Mouse (Mus musculus): ENCODE results near the gene Zcchc24. TPM values are rescaled to one million over a fixed set of nuclear protein-coding genes. Genes with fewer than 3 reads are reported as not detected.

Gene Zcchc24
- polyA plus RNA-seq, 1 experiment from 2014 or later = 29.5 TPM

- no peak overlapping the region for H3K27ac ChIP-seq (ENCODE audit: low read length)
- H3K4me1 ChIP-seq (ENCODE audit: control insufficient read depth, insufficient read depth, low read length) = peaks cover 52% of the 10 kb centered on the region
- no peak overlapping the region for H3K4me2 ChIP-seq (replicated peaks; ENCODE audit: low read depth, low read length)
- H3K9me3 ChIP-seq (ENCODE audit: control insufficient read depth, low read depth, low read length) = no peaks in the 10 kb centered on the region
- H3K27me3 ChIP-seq (ENCODE audit: control insufficient read depth, insufficient read depth, low read length) = no peaks in the 10 kb centered on the region
- no peak overlapping the region for H3K9ac ChIP-seq (replicated peaks; ENCODE audit: low read depth, low read length)
- 26% methylated on average over 4 of the region's 4 CpGs for WGBS
- no peak overlapping the region for H3K4me3 ChIP-seq (ENCODE audit: low read depth, low read length)
- H3K36me3 ChIP-seq (ENCODE audit: control insufficient read depth, insufficient read depth, low read length) = peaks cover 15% of the 10 kb centered on the region
- ATAC-seq (ENCODE audit: insufficient number of reproducible peaks, insufficient read depth, low FRiP score, low read depth) = no peak
Observed at GRCm38 (mm10) chr14:25713443-25713842, 55.4 kb downstream of the Zcchc24 start.

GRCm38 (mm10) chr14:25711602-25712001 lies 57.2 kb downstream of the Zcchc24 start:
- Histone ChIP-seq H3K27me3 (ENCODE audit: control insufficient read depth, insufficient read depth, low read length) (no peaks in the 10 kb centered on the region), H3K27ac (ENCODE audit: low read length) (peak overlapping the region; percentile 83), H3K9me3 (ENCODE audit: control insufficient read depth, low read depth, low read length) (no peaks in the 10 kb centered on the region), H3K36me3 (ENCODE audit: control insufficient read depth, insufficient read depth, low read length) (peaks cover 12% of the 10 kb centered on the region), H3K9ac (replicated peaks; ENCODE audit: low read depth, low read length) (no peak overlapping the region), H3K4me2 (replicated peaks; ENCODE audit: low read depth, low read length) (no peak overlapping the region), H3K4me1 (ENCODE audit: control insufficient read depth, insufficient read depth, low read length) (peaks cover 42% of the 10 kb centered on the region), H3K4me3 (ENCODE audit: low read depth, low read length) (no peak overlapping the region)
- 0 out of 2 replicates have a peak, but pooled peaks have one; percentile 21 for ATAC-seq (ENCODE audit: insufficient number of reproducible peaks, insufficient read depth, low FRiP score, low read depth)
- WGBS = 35% methylated on average over 8 of the region's 8 CpGs

GRCm38 (mm10) chr14:25711177-25711576 lies 57.7 kb downstream of the Zcchc24 start:
- WGBS = 27% methylated on average over 7 of the region's 7 CpGs

GRCm38 (mm10) chr14:25710681-25711080 lies 58.2 kb downstream of the Zcchc24 start:
- H3K4me1 ChIP-seq (ENCODE audit: control insufficient read depth, insufficient read depth, low read length) = peaks cover 42% of the 10 kb centered on the region
- H3K27ac ChIP-seq (ENCODE audit: low read length) = peak overlapping the region; percentile 71
- WGBS = 57% methylated on average over 4 of the region's 4 CpGs
- no peaks in the 10 kb centered on the region for H3K27me3 ChIP-seq (ENCODE audit: control insufficient read depth, insufficient read depth, low read length)
- no peak overlapping the region for H3K4me3 ChIP-seq (ENCODE audit: low read depth, low read length)
- no peaks in the 10 kb centered on the region for H3K9me3 ChIP-seq (ENCODE audit: control insufficient read depth, low read depth, low read length)
- no peak overlapping the region for H3K9ac ChIP-seq (replicated peaks; ENCODE audit: low read depth, low read length)
- ATAC-seq (ENCODE audit: insufficient number of reproducible peaks, insufficient read depth, low FRiP score, low read depth) = no peak
- H3K36me3 ChIP-seq (ENCODE audit: control insufficient read depth, insufficient read depth, low read length) = peaks cover 12% of the 10 kb centered on the region
- H3K4me2 ChIP-seq (replicated peaks; ENCODE audit: low read depth, low read length) = no peak overlapping the region

More at GRCm38 (mm10) chr14:25711177-25711576, 57.7 kb downstream of the Zcchc24 start:
- Histone ChIP-seq H3K27ac (ENCODE audit: low read length) (peak overlapping the region; percentile 83), H3K4me3 (ENCODE audit: low read depth, low read length) (no peak overlapping the region), H3K4me2 (replicated peaks; ENCODE audit: low read depth, low read length) (no peak overlapping the region), H3K9me3 (ENCODE audit: control insufficient read depth, low read depth, low read length) (no peaks in the 10 kb centered on the region), H3K4me1 (ENCODE audit: control insufficient read depth, insufficient read depth, low read length) (peaks cover 42% of the 10 kb centered on the region), H3K9ac (replicated peaks; ENCODE audit: low read depth, low read length) (no peak overlapping the region), H3K36me3 (ENCODE audit: control insufficient read depth, insufficient read depth, low read length) (peaks cover 12% of the 10 kb centered on the region), H3K27me3 (ENCODE audit: control insufficient read depth, insufficient read depth, low read length) (no peaks in the 10 kb centered on the region)
- ATAC-seq (ENCODE audit: insufficient number of reproducible peaks, insufficient read depth, low FRiP score, low read depth) = peak; percentile 66; the same call in 1 of the 2 replicates

- Histone ChIP-seq H3K4me2 (replicated peaks; ENCODE audit: low read depth, low read length) (no peak overlapping the region), H3K9ac (replicated peaks; ENCODE audit: low read depth, low read length) (no peak overlapping the region), H3K36me3 (ENCODE audit: control insufficient read depth, insufficient read depth, low read length) (peaks cover 7% of the 10 kb centered on the region), H3K27me3 (ENCODE audit: control insufficient read depth, insufficient read depth, low read length) (no peaks in the 10 kb centered on the region), H3K4me1 (ENCODE audit: control insufficient read depth, insufficient read depth, low read length) (peaks cover 42% of the 10 kb centered on the region), H3K4me3 (ENCODE audit: low read depth, low read length) (no peak overlapping the region), H3K27ac (ENCODE audit: low read length) (peak overlapping the region; percentile 71), H3K9me3 (ENCODE audit: control insufficient read depth, low read depth, low read length) (no peaks in the 10 kb centered on the region)
- 23% methylated on average over 4 of the region's 4 CpGs for WGBS
- 0 out of 2 replicates have a peak, but pooled peaks have one; percentile 24 for ATAC-seq (ENCODE audit: insufficient number of reproducible peaks, insufficient read depth, low FRiP score, low read depth)
Observed at GRCm38 (mm10) chr14:25710073-25710472, 58.8 kb downstream of the Zcchc24 start.

DNA sequence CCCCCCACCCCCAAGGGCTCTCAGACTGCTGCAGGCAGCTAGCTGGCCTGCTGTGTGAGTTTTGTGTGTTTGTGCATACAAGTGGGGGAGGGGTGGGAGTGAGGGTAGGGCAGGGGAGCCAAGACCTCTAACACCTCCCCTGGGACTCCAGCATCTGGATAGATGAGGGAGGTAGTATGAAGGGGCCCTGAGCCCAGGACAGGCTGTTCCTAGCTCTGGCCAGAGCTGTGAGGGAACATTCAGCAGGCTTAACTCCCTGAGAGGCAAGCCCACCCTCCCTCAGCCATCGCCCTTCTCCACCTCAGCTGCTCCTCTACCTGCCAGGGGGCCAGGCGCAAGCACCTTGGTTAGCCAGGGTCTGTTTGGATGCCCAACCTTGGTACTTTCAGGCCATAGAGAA lies 59.9 kb downstream of the Zcchc24 start:
- no peak for ATAC-seq (ENCODE audit: insufficient number of reproducible peaks, insufficient read depth, low FRiP score, low read depth)

DNA sequence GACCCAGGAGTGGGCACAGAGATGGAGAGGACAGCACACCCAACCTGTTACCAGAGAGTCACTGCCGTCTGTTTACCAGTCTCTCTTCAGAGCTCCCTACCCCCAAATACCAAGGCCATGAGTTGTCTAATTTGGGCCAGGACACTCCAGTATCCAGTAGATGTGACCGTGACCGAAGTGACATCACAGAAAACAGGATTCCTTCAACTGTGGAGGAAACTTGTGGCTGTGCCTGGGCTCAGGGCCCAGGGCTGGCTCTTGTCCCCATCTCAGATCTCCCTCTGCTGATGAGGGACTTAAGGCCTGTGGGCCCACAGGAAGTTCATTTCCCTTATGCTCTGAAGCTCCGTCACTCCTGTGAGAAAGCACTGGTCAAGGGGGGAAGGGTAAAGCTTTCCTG lies 60.4 kb downstream of the Zcchc24 start:
- H3K9ac ChIP-seq (replicated peaks; ENCODE audit: low read depth, low read length) = no peak overlapping the region
- H3K27ac ChIP-seq (ENCODE audit: low read length) = peak overlapping the region; percentile 12
- H3K36me3 ChIP-seq (ENCODE audit: control insufficient read depth, insufficient read depth, low read length) = no peaks in the 10 kb centered on the region
- H3K4me1 ChIP-seq (ENCODE audit: control insufficient read depth, insufficient read depth, low read length) = peaks cover 42% of the 10 kb centered on the region
- ATAC-seq (ENCODE audit: insufficient number of reproducible peaks, insufficient read depth, low FRiP score, low read depth) = no peak
- WGBS = 68% methylated on average over 4 of the region's 4 CpGs
- H3K9me3 ChIP-seq (ENCODE audit: control insufficient read depth, low read depth, low read length) = no peaks in the 10 kb centered on the region
- no peak overlapping the region for H3K4me2 ChIP-seq (replicated peaks; ENCODE audit: low read depth, low read length)
- no peak overlapping the region for H3K4me3 ChIP-seq (ENCODE audit: low read depth, low read length)
- H3K27me3 ChIP-seq (ENCODE audit: control insufficient read depth, insufficient read depth, low read length) = no peaks in the 10 kb centered on the region

More for the DNA sequence above, 59.9 kb downstream of the Zcchc24 start:
- Histone ChIP-seq H3K4me2 (replicated peaks; ENCODE audit: low read depth, low read length) (no peak overlapping the region), H3K9ac (replicated peaks; ENCODE audit: low read depth, low read length) (no peak overlapping the region), H3K27ac (ENCODE audit: low read length) (peak overlapping the region; percentile 12), H3K36me3 (ENCODE audit: control insufficient read depth, insufficient read depth, low read length) (no peaks in the 10 kb centered on the region), H3K27me3 (ENCODE audit: control insufficient read depth, insufficient read depth, low read length) (no peaks in the 10 kb centered on the region), H3K4me3 (ENCODE audit: low read depth, low read length) (no peak overlapping the region), H3K9me3 (ENCODE audit: control insufficient read depth, low read depth, low read length) (no peaks in the 10 kb centered on the region), H3K4me1 (ENCODE audit: control insufficient read depth, insufficient read depth, low read length) (peaks cover 42% of the 10 kb centered on the region)
- 91% methylated on average over 2 of the region's 2 CpGs for WGBS

DNA sequence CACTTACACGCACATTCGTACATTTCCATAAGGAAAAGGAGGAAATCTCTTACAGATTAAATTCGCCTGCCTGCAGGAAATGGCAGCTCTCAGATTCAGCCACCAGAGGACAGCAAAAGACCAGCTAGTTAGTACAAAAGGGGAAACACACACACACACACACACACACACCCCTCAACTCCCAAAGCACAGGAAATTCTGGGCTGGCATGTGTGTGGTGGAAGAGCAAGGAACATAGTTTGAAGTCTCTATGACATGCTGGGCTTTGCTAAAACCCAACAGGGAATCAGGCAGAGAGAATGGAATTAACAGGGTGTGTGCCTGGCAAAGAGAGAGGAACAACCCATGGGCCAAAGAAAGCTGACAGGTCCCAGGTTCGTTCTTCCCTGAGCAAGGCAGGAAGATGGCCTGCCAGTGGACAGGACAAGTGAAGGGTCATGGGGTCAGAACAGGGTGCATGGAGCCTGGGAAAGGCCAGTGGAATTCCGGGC lies 61.1 kb downstream of the Zcchc24 start:
- H3K9me3 ChIP-seq (ENCODE audit: control insufficient read depth, low read depth, low read length) = no peaks in the 10 kb centered on the region
- no peaks in the 10 kb centered on the region for H3K36me3 ChIP-seq (ENCODE audit: control insufficient read depth, insufficient read depth, low read length)
- peaks cover 42% of the 10 kb centered on the region for H3K4me1 ChIP-seq (ENCODE audit: control insufficient read depth, insufficient read depth, low read length)
- no peak overlapping the region for H3K4me2 ChIP-seq (replicated peaks; ENCODE audit: low read depth, low read length)
- H3K27me3 ChIP-seq (ENCODE audit: control insufficient read depth, insufficient read depth, low read length) = no peaks in the 10 kb centered on the region
- H3K27ac ChIP-seq (ENCODE audit: low read length) = no peak overlapping the region
- H3K9ac ChIP-seq (replicated peaks; ENCODE audit: low read depth, low read length) = no peak overlapping the region
- no peak overlapping the region for H3K4me3 ChIP-seq (ENCODE audit: low read depth, low read length)
- 53% methylated on average over 5 of the region's 5 CpGs for WGBS
- no peak for ATAC-seq (ENCODE audit: insufficient number of reproducible peaks, insufficient read depth, low FRiP score, low read depth)

DNA sequence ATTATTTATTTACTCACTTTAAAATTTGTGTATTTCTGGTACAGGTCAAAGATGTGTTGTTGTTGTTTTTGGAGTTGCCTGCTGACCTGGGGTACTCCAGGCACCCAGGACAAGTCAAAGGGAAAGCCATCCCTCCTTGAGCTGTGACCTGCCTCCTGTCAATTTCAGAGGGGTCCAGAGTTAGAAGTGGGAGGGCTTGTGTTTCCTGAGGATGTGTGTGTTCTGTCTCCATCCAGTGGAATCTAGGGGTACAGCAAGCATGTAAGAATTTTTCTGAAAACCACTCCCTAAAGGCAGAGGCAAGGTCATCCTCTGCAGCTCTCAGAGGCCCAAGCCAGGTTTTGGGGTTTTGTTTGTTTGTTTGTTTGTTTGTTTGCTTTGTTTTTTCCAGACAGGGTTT lies 66.9 kb downstream of the Zcchc24 start:
- Histone ChIP-seq H3K9me3 (ENCODE audit: control insufficient read depth, low read depth, low read length) (no peaks in the 10 kb centered on the region), H3K4me2 (replicated peaks; ENCODE audit: low read depth, low read length) (no peak overlapping the region), H3K4me1 (ENCODE audit: control insufficient read depth, insufficient read depth, low read length) (no peaks in the 10 kb centered on the region), H3K27ac (ENCODE audit: low read length) (no peak overlapping the region), H3K9ac (replicated peaks; ENCODE audit: low read depth, low read length) (no peak overlapping the region), H3K27me3 (ENCODE audit: control insufficient read depth, insufficient read depth, low read length) (no peaks in the 10 kb centered on the region), H3K36me3 (ENCODE audit: control insufficient read depth, insufficient read depth, low read length) (peaks cover 25% of the 10 kb centered on the region), H3K4me3 (ENCODE audit: low read depth, low read length) (no peak overlapping the region)
- peak; percentile 17; the same call in 1 of the 2 replicates for ATAC-seq (ENCODE audit: insufficient number of reproducible peaks, insufficient read depth, low FRiP score, low read depth)
